Mouse (Mus musculus) neural tube, embryonic 15.5 days (tissue): ENCODE measurements around the gene Gamt. TPM values are rescaled to one million over a fixed set of nuclear protein-coding genes. Genes with fewer than 3 reads are reported as not detected.

Experiments used
- ATAC-seq: fragments of 200-750 bp; cut with Nextera tagmentation; 2 replicates; pipeline ENCODE4 v1.8.0; 2017; ENCODE audit warnings: mild to moderate bottlenecking, moderate TSS enrichment, moderate library complexity; ENCODE audit not compliant: low FRiP score
- H3K27ac ChIP-seq: fragments of 300-500 bp; sonication (generic); replicated peaks from 2 replicates; pipeline ENCODE4 v1.5.1; 2015; ENCODE audit warnings: mild to moderate bottlenecking, inconsistent platforms
- H3K27me3 ChIP-seq: fragments of 300-500 bp; sonication (generic); replicated peaks from 2 replicates; pipeline ENCODE4 v1.6.1; 2015; ENCODE audit warnings: inconsistent platforms
- H3K36me3 ChIP-seq: fragments of 300-500 bp; sonication (generic); 2 replicates; pipeline ENCODE4 v1.6.1; 2015; ENCODE audit warnings: inconsistent platforms
- H3K4me1 ChIP-seq: fragments of 300-500 bp; sonication (generic); 2 replicates; pipeline ENCODE4 v1.6.1; 2015; ENCODE audit warnings: inconsistent platforms
- H3K4me2 ChIP-seq: fragments of 300-500 bp; sonication (generic); 2 replicates; pipeline ENCODE4 v1.6.1; 2015; ENCODE audit warnings: inconsistent platforms, mild to moderate bottlenecking, moderate library complexity
- H3K4me3 ChIP-seq: fragments of 300-500 bp; sonication (generic); replicated peaks from 2 replicates; pipeline ENCODE4 v1.5.1; 2015; ENCODE audit warnings: mild to moderate bottlenecking, inconsistent platforms
- H3K9ac ChIP-seq: fragments of 300-500 bp; sonication (generic); replicated peaks from 2 replicates; pipeline ENCODE4 v1.6.1; 2015; ENCODE audit warnings: mild to moderate bottlenecking, inconsistent platforms
- H3K9me3 ChIP-seq: fragments of 300-500 bp; sonication (generic); replicated peaks from 2 replicates; pipeline ENCODE4 v1.6.1; 2016; ENCODE audit warnings: inconsistent platforms
- WGBS: fragments of 180-500 bp; shearing (Covaris S2); methylation state at CpG from one replicate; pipeline ENCODE4 v1.1.7; 2015; ENCODE audit warnings: mixed read lengths; 5-methylcytosine and 5-hydroxymethylcytosine counted together
- polyA plus RNA-seq: library from polyadenylated mRNA; unstranded; fragments of >200 nt; fragmentation: Nextera tagmentation; extraction: Ambion mirVana; gene quantifications from 2 replicates; pipeline ENCODE4 v1.2.1, GENCODE M21; 2015

Gamt gene
- 27.9 and 34.6 TPM in 2 replicates for polyA plus RNA-seq

DNA sequence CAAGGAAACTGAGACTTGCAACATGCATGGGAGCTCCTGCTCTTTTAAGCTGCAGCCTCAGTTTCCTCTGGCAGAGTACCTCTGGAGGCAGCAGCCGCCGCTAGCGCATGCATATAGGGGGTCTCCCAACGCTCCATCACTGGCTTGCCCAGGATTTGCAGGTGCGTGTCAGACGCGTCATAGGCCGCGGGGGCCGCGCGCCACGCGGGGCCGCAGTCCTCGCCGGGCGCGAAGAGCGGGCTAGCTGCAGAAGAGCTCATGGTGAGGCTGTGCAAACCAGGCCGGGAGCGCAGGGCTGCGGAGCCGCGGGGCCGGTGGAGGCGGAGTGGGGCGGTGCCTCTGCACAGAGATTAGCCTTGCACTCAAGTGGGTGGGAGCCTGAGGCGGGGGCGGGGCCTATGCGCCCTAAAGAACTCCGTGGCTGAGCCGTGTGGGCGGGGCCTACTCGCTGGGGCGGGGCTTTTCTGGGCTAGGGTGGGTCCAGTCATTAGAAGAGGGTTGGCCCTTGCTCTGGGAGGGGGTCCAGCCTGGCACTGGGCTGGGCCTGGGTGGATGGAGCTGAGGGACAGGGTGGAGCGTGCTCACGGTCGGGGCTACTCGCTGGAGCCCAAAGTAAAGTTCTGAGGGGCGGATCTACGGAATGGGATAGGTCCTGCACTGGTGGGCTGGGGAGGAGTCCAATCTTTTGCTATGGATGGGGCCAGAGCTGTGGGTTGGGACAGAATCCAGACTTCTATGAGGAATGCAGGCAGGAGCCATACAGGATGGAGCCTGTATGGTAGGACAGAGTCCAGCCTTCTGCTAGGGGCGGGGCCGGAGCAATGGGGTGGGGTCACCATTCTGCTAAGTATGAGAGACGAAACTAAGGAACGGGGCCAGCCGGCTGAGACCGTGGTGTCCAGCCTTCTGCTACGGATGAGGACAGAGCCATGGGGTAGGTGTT, at the start of gene Gamt, which contains the start of gene Dazap1:
Gene Gamt (minus strand): TSS at position 371 of the 943 bp plus-strand sequence.
Gene Dazap1 (plus strand): TSS at position 845 of the 943 bp plus-strand sequence.
- H3K9me3 ChIP-seq, result no peaks in the 10 kb centered on the region
- peak within 1 kb of the TSS; percentile 91 for H3K4me2 ChIP-seq
- peaks cover 26% of the 10 kb centered on the region for H3K36me3 ChIP-seq
- WGBS, result under 1% methylated on average over 49 of the region's 49 CpGs
- H3K4me3 ChIP-seq, result peak within 1 kb of the TSS; percentile 51
- peaks cover 50% of the 10 kb centered on the region for H3K4me1 ChIP-seq
- H3K27ac ChIP-seq, result peak within 1 kb of the TSS; percentile 88
- no peaks in the 10 kb centered on the region for H3K27me3 ChIP-seq
- H3K9ac ChIP-seq, result peak within 1 kb of the TSS; percentile 59
- ATAC-seq, result peak; percentile 81

DNA sequence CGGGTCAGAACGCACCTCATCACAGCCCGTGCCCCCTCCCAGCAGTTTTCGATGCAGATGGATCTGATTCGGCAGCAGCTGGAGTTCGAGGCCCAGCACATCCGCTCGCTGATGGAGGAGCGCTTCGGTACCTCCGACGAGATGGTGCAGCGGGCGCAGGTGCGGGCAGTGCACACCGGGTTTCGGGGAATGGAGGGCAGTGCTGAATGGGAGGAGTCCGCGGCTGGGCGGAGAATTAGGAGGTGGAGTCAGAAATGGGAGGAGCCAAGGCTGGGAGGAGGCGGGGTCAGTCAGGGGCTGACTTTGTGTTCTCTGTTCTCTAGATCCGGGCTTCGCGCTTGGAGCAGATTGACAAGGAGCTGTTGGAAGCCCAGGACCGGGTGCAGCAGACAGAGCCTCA, 44.0 kb upstream of the Gamt start:
- Histone ChIP-seq H3K4me2 (peak overlapping the region; percentile 32), H3K4me1 (peaks cover 56% of the 10 kb centered on the region), H3K36me3 (peaks cover 62% of the 10 kb centered on the region), H3K27me3 (no peaks in the 10 kb centered on the region), H3K4me3 (peak overlapping the region; percentile 0; the same call in 1 of the 2 replicates), H3K27ac (no peak overlapping the region), H3K9ac (no peak overlapping the region), H3K9me3 (no peaks in the 10 kb centered on the region)
- no peak for ATAC-seq
- WGBS, result 12% methylated on average over 25 of the region's 25 CpGs

DNA sequence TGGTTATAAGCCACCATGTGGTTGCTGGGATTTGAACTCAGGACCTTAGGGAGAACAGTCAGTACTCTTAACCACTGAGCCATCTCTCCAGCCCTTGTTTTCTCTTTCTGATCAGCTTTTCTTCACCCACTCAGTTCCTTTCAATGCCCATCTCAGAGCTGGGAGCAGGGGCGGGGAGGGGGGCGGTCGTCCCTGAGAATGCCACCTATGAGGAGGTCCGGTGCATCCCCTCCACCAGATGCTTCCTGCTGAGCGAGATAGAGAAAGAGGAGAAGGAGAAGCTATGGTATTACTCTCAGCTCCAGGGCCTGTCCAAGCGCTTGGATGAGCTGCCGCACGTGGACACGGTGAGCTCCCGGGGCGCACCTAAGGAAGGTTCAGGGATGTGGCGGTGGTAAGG, 43.6 kb upstream of the Gamt start:
- no peak for ATAC-seq
- Histone ChIP-seq H3K27me3 (no peaks in the 10 kb centered on the region), H3K9ac (0 out of 2 replicates have a peak overlapping the region, but pooled peaks have one; percentile 18), H3K36me3 (peaks cover 58% of the 10 kb centered on the region), H3K9me3 (no peaks in the 10 kb centered on the region), H3K4me1 (peaks cover 59% of the 10 kb centered on the region), H3K27ac (no peak overlapping the region), H3K4me3 (peak overlapping the region; percentile 0; the same call in 1 of the 2 replicates), H3K4me2 (peak overlapping the region; percentile 32)
- WGBS, result 23% methylated on average over 12 of the region's 12 CpGs

- Histone ChIP-seq H3K4me2 (peak overlapping the region; percentile 85), H3K9ac (peak overlapping the region; percentile 74), H3K4me1 (peaks cover 74% of the 10 kb centered on the region)
Observed at GRCm38 (mm10) chr10:80302471-80302881, 41.7 kb upstream of the Gamt start.

GRCm38 (mm10) chr10:80302082-80302355, 41.2 kb upstream of the Gamt start:
- no peak for ATAC-seq
- H3K9me3 ChIP-seq, result no peaks in the 10 kb centered on the region
- H3K27me3 ChIP-seq, result no peaks in the 10 kb centered on the region
- peak overlapping the region; percentile 74 for H3K9ac ChIP-seq
- peak overlapping the region; percentile 95 for H3K27ac ChIP-seq
- H3K4me1 ChIP-seq, result peaks cover 79% of the 10 kb centered on the region
- peak overlapping the region; percentile 52 for H3K4me3 ChIP-seq
- peaks cover 33% of the 10 kb centered on the region for H3K36me3 ChIP-seq
- WGBS, result 34% methylated on average over 5 of the region's 5 CpGs
- peak overlapping the region; percentile 85 for H3K4me2 ChIP-seq

More at GRCm38 (mm10) chr10:80302471-80302881, 41.7 kb upstream of the Gamt start:
- Histone ChIP-seq H3K9me3 (no peaks in the 10 kb centered on the region), H3K27me3 (no peaks in the 10 kb centered on the region), H3K36me3 (peaks cover 38% of the 10 kb centered on the region), H3K27ac (peak overlapping the region; percentile 95), H3K4me3 (peak overlapping the region; percentile 52)
- ATAC-seq, result 0 out of 2 replicates have a peak, but pooled peaks have one; percentile 4
- WGBS, result 9% methylated on average over 9 of the region's 9 CpGs

DNA sequence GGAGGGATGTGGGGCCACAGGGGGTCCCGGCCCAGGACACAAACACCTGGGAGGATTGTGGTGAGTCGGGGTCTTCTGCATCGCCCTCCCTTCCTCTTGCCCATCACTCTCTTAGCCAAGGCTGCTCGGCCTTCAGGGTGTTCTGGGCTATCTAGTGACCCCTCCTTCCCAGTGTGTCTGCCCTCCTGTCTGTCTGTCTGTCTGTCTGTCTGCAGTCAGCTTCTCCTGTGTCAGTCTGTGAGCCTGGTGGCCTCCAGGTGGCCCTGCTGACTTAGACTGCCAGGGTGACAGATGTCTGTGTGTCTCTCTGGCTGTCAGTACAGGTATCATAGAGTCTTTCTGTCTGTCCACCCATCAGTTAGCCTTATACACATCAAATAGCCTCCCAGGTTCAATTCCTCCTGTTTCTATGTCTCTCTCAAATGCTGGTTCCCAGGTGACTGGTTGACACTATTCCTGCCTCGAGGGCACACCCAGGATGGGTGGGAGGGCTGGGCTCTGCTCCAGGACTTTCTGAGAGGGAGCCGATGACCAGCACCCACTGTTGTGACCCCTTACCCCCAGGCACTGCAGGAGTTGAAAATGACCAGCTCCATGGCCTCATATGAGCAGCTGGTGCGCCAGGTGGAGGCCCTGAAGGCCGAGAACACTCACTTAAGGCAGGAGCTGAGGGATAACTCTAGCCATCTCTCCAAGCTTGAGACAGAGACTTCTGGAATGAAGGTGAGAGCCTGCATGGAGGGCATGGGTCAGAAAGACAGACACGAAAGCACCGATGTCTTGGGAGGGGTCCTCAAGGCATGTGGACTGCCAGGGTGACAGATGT, 40.7 kb upstream of the Gamt start:
- H3K4me2 ChIP-seq, result peak overlapping the region; percentile 85
- no peak; the same call in 1 of the 2 replicates for ATAC-seq
- H3K27me3 ChIP-seq, result no peaks in the 10 kb centered on the region
- H3K4me1 ChIP-seq, result peaks cover 84% of the 10 kb centered on the region
- H3K4me3 ChIP-seq, result peak overlapping the region; percentile 52
- H3K9me3 ChIP-seq, result no peaks in the 10 kb centered on the region
- peak overlapping the region; percentile 95 for H3K27ac ChIP-seq
- H3K9ac ChIP-seq, result peak overlapping the region; percentile 74
- peaks cover 28% of the 10 kb centered on the region for H3K36me3 ChIP-seq
- WGBS, result 46% methylated on average over 10 of the region's 10 CpGs

DNA sequence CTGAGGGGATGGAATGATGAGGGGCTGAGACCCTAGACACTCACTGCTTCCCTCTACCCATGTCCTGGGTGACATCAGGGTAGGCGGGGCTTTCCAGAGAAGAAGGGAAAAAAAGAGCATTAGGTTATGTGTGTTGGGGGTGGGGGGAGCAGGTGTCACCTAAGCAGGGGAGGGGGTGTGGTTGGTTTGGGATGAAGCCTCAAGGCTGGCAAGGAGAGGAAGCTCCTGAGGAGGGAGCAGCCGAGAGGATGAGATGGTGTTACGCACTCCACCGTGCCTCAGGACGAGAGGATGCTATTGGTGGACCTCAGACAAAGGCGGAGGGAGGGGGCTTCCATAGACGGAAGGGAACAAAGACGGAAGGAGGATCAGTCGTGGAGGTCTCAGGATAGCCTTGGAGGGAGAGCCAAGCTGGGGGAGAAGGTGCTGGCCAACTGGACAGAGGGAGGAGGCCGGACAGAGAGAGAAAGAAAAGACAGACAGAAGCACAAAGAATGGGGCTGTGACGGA, 39.9 kb upstream of the Gamt start:
- Histone ChIP-seq H3K4me2 (peak overlapping the region; percentile 85), H3K36me3 (peaks cover 21% of the 10 kb centered on the region), H3K4me3 (peak overlapping the region; percentile 52), H3K9ac (peak overlapping the region; percentile 74), H3K27ac (peak overlapping the region; percentile 95), H3K4me1 (peaks cover 91% of the 10 kb centered on the region), H3K9me3 (no peaks in the 10 kb centered on the region), H3K27me3 (no peaks in the 10 kb centered on the region)
- 7% methylated on average over 11 of the region's 11 CpGs for WGBS
- peak; percentile 77 for ATAC-seq

GRCm38 (mm10) chr10:80299824-80300223, 39.0 kb upstream of the Gamt start:
- Histone ChIP-seq H3K4me3 (peak overlapping the region; percentile 52), H3K9me3 (no peaks in the 10 kb centered on the region), H3K9ac (peak overlapping the region; percentile 74), H3K27me3 (no peaks in the 10 kb centered on the region), H3K27ac (peak overlapping the region; percentile 95), H3K36me3 (peaks cover 14% of the 10 kb centered on the region), H3K4me1 (peaks cover 91% of the 10 kb centered on the region), H3K4me2 (peak overlapping the region; percentile 85)
- no peak for ATAC-seq
- 25% methylated on average over 10 of the region's 10 CpGs for WGBS

GRCm38 (mm10) chr10:80299301-80299700, 38.5 kb upstream of the Gamt start:
- Histone ChIP-seq H3K4me1 (peaks cover 91% of the 10 kb centered on the region), H3K9me3 (no peaks in the 10 kb centered on the region), H3K4me2 (peak overlapping the region; percentile 85), H3K27ac (peak overlapping the region; percentile 95), H3K9ac (peak overlapping the region; percentile 74), H3K4me3 (peak overlapping the region; percentile 52), H3K36me3 (peaks cover 17% of the 10 kb centered on the region), H3K27me3 (no peaks in the 10 kb centered on the region)
- peak; percentile 3; the same call in 1 of the 2 replicates for ATAC-seq
- 5% methylated on average over 15 of the region's 15 CpGs for WGBS

GRCm38 (mm10) chr10:80298571-80299281, 37.9 kb upstream of the Gamt start:
- 3% methylated on average over 26 of the region's 26 CpGs for WGBS
- ATAC-seq, result peak; percentile 71
- Histone ChIP-seq H3K9me3 (no peaks in the 10 kb centered on the region), H3K4me1 (peaks cover 91% of the 10 kb centered on the region), H3K27ac (peak overlapping the region; percentile 95), H3K36me3 (peaks cover 22% of the 10 kb centered on the region), H3K4me3 (peak overlapping the region; percentile 52), H3K9ac (peak overlapping the region; percentile 74), H3K4me2 (peak overlapping the region; percentile 85), H3K27me3 (no peaks in the 10 kb centered on the region)
